Comparison of ENCODE assay signal across 16 mouse cellular contexts in the genomic region with DNA sequence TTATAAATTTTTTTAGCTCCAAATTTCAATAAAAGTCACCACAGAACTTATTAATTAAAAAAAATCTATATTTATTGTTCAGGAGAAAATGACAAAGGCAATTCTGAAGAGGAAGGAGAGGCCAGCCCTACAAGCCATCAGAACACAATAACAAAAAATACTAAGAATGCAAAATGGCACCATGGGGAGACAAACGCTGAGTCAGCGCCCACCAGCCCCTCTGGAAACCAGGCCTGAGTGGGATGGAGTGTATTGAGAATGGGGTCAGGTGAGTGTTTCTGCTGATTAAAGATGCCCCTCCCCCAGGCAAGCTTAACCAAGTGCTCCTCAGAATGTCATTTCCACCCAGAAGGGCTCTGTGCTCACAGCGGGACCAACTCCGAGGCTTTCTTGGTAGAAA. TPM values are rescaled to one million over a fixed set of nuclear protein-coding genes. Genes with fewer than 3 reads are reported as not detected.
"Had no signal": no experiment of that assay in that cellular context is flagged by ENCODE, and none has a peak within 500 bp of the region (broad histone marks: within the 10 kb centered on the region; RNA-seq: fewer than 3 reads in every experiment).

No protein-coding gene starts in this region.

- H3K27ac ChIP-seq: midbrain, embryonic 10.5 days; midbrain, embryonic 12.5 days; neural tube, embryonic 13.5 days; neural tube, embryonic 15.5 days; stomach, embryonic 15.5 days; stomach, postnatal 0 days had no signal

- H3K27me3 ChIP-seq: neural tube, embryonic 13.5 days; neural tube, embryonic 15.5 days; stomach, embryonic 15.5 days had no signal

- H3K4me2 ChIP-seq: lung, embryonic 14.5 days; midbrain, embryonic 12.5 days; neural tube, embryonic 13.5 days; neural tube, embryonic 15.5 days; stomach, embryonic 15.5 days had no signal

- H3K9me3 ChIP-seq: midbrain, embryonic 10.5 days; midbrain, embryonic 12.5 days; neural tube, embryonic 13.5 days; neural tube, embryonic 15.5 days; stomach, embryonic 15.5 days had no signal

- H3K9ac ChIP-seq: lung, embryonic 14.5 days; midbrain, embryonic 12.5 days; neural tube, embryonic 13.5 days; neural tube, embryonic 15.5 days; stomach, embryonic 15.5 days had no signal

- DNase-seq: lung, adult 18-20 months; lung, embryonic 14.5 days; lung, postnatal 10 days; midbrain, embryonic 14.5 days; right cerebral cortex, postnatal 14 days; thymus, adult 2 months; thymus, postnatal 25 days; thymus, postnatal 4 days had no signal

- H3K4me1 ChIP-seq: neural tube, embryonic 15.5 days had no signal

- H3K36me3 ChIP-seq: midbrain, embryonic 10.5 days; midbrain, embryonic 12.5 days; neural tube, embryonic 13.5 days; neural tube, embryonic 15.5 days; stomach, embryonic 15.5 days had no signal

- H3K4me3 ChIP-seq: midbrain, embryonic 10.5 days; midbrain, embryonic 12.5 days; myocyte; neural tube, embryonic 13.5 days; neural tube, embryonic 15.5 days; stomach, embryonic 15.5 days had no signal

RNA-seq across cellular contexts. Expression of a gene that starts 47.7 kb away (rescaled TPM):
- polyA plus RNA-seq: midbrain, embryonic 12.5 days; midbrain, embryonic 14.5 days; neural tube, embryonic 11.5 days; neural tube, embryonic 13.5 days had no signal
